Mouse (Mus musculus): ENCODE results near the gene Olfr971. TPM values are rescaled to one million over a fixed set of nuclear protein-coding genes. Genes with fewer than 3 reads are reported as not detected.
"Not testable (repeated sequence)": the region's sequence is repeated elsewhere in the genome, so short reads cannot be mapped to it uniquely, and the experiment has no call there.

Gene Olfr971
- not detected in 2 replicates for polyA plus RNA-seq (2015; fragmentation: Nextera tagmentation; extraction: Ambion mirVana)

- H3K9me3 ChIP-seq (replicated peaks); H3K36me3 ChIP-seq; H3K27ac ChIP-seq (replicated peaks); H3K4me2 ChIP-seq (replicated peaks); ATAC-seq (ENCODE audit: insufficient number of reproducible peaks, low FRiP score, low TSS enrichment, low read depth); H3K27me3 ChIP-seq; H3K4me3 ChIP-seq (replicated peaks); H3K4me1 ChIP-seq; H3K9ac ChIP-seq: not testable (repeated sequence)
- 84% methylated on average over 2 of the region's 2 CpGs for whole genome bisulfite sequencing
Measured at GRCm38 (mm10) chr9:39836576-39836975, at the start of gene Olfr971. Olfr971 (plus strand) TSS chr9:39836876.

DNA sequence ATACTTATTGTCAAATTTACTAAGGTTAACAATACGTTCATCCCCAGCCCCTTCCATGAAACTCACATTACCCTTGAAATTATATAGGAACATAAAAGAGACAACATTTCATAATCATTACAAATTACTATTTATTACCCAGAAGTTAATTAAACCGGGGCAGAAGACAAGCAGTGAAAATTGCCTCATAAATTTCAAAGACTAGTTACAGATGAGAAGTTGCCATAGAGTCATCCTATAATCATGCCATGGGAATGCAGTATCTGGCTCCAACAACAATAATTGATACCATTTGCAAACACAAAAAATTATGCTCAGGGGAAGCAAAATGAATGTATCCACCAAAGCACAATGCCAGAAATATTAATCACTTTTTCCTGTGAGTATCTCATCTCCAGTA lies 46.1 kb upstream of the Olfr971 start, which contains the start of gene Olfr969:
Olfr969 (plus strand) TSS at position 388 of the 400 bp plus-strand sequence.
- no peak within 1 kb of the TSS for H3K27ac ChIP-seq (replicated peaks)
- H3K9me3 ChIP-seq (replicated peaks), result no peaks in the 10 kb centered on the region
- no peak for ATAC-seq (ENCODE audit: insufficient number of reproducible peaks, low FRiP score, low TSS enrichment, low read depth)
- H3K9ac ChIP-seq, result no peak within 1 kb of the TSS
- no peaks in the 10 kb centered on the region for H3K36me3 ChIP-seq
- no peak within 1 kb of the TSS for H3K4me2 ChIP-seq (replicated peaks)
- H3K4me1 ChIP-seq, result no peaks in the 10 kb centered on the region
- WGBS, result 50% methylated on average over 2 of the region's 2 CpGs
- no peaks in the 10 kb centered on the region for H3K27me3 ChIP-seq
- no peak within 1 kb of the TSS for H3K4me3 ChIP-seq (replicated peaks)

DNA sequence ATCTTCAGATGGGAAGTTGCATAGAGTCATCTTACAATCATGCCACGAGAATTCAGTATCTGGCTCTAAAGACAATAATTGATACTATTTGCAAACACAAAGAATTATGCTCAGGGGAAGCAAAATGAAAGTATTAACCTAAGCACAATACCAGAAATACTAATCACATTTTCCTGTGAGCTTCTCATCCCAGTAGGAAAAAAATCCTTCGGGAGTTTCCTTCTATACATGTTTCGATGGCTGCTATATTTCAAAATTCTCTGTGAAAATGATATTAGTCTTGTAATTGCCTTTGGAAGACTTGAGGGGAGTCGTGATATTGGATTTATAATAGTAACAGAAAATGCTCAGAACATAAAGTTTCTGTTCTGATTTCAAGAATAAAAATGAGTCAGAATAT lies 28.1 kb upstream of the Olfr971 start, which contains the start of gene Olfr970:
Olfr970 (plus strand) TSS at position 301 of the 400 bp plus-strand sequence.
- no peak within 1 kb of the TSS for H3K27ac ChIP-seq (replicated peaks)
- H3K36me3 ChIP-seq, result no peaks in the 10 kb centered on the region
- H3K4me2 ChIP-seq (replicated peaks), result no peak within 1 kb of the TSS
- H3K4me1 ChIP-seq, result no peaks in the 10 kb centered on the region
- H3K9ac ChIP-seq, result no peak within 1 kb of the TSS
- H3K4me3 ChIP-seq (replicated peaks), result no peak within 1 kb of the TSS
- WGBS, result 72% methylated on average over 4 of the region's 4 CpGs
- no peaks in the 10 kb centered on the region for H3K9me3 ChIP-seq (replicated peaks)
- no peaks in the 10 kb centered on the region for H3K27me3 ChIP-seq
- no peak for ATAC-seq (ENCODE audit: insufficient number of reproducible peaks, low FRiP score, low TSS enrichment, low read depth)

- no peaks in the 10 kb centered on the region for H3K27me3 ChIP-seq
- H3K36me3 ChIP-seq, result no peaks in the 10 kb centered on the region
- no peak within 1 kb of the TSS for H3K4me3 ChIP-seq (replicated peaks)
- H3K9ac ChIP-seq, result no peak within 1 kb of the TSS
- H3K4me1 ChIP-seq, result no peaks in the 10 kb centered on the region
- WGBS, result 71% methylated on average over 2 of the region's 2 CpGs
- ATAC-seq (ENCODE audit: insufficient number of reproducible peaks, low FRiP score, low TSS enrichment, low read depth), result no peak
- H3K9me3 ChIP-seq (replicated peaks), result no peaks in the 10 kb centered on the region
- H3K27ac ChIP-seq (replicated peaks), result no peak within 1 kb of the TSS
- H3K4me2 ChIP-seq (replicated peaks), result no peak within 1 kb of the TSS
Measured at GRCm38 (mm10) chr9:39866122-39866521, 29.4 kb downstream of the Olfr971 start, which contains the start of gene Olfr972. Olfr972 (plus strand) TSS chr9:39866422.

GRCm38 (mm10) chr9:39871986-39872385 lies 35.3 kb downstream of the Olfr971 start:
- not testable (repeated sequence) for H3K9ac ChIP-seq; H3K9me3 ChIP-seq (replicated peaks); H3K27ac ChIP-seq (replicated peaks); H3K36me3 ChIP-seq; H3K27me3 ChIP-seq; H3K4me2 ChIP-seq (replicated peaks); H3K4me1 ChIP-seq; ATAC-seq (ENCODE audit: insufficient number of reproducible peaks, low FRiP score, low TSS enrichment, low read depth); H3K4me3 ChIP-seq (replicated peaks)
- WGBS, result 70% methylated on average over 1 of the region's 1 CpGs

DNA sequence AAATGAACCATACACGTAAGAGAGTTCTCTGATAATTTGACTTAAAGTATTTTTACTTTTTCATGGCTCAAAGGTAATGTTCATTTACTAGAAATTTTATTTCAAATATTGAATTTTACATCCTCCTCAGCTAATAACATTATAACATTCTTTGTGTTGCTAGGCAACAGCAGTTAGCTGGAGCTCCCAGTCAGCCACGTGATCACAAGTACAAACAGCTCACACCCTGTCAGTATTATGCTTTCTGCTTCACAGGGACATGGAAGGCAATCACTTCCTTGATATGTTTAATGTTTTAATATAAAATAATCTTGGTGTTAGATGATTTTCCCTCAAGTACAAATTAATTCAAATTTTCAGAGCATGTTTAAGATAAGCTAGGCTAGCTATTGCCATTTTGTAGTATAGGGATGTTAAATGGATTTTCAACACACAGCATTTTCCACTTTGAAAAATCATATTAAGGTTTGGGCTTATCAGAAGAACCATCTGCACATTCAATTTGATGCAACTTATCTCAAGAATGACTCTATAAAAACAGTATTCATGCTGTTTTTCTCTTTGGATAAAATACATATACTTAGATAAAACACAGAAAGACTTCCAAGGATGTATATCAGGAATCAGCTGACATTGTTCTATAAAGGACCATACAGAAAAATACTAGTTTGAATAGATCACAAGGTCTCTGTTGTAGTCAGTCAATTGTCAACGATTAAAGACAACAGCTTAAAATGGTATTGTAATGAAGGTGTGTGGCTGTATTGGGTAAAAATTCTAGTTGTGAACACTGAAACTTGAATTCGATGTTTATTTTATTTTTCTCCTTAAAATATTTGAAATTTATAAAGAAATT lies 41.1 kb downstream of the Olfr971 start:
- H3K27ac ChIP-seq (replicated peaks); H3K9me3 ChIP-seq (replicated peaks); H3K36me3 ChIP-seq; H3K27me3 ChIP-seq; H3K4me3 ChIP-seq (replicated peaks); H3K4me1 ChIP-seq; H3K4me2 ChIP-seq (replicated peaks); H3K9ac ChIP-seq; ATAC-seq (ENCODE audit: insufficient number of reproducible peaks, low FRiP score, low TSS enrichment, low read depth): not testable (repeated sequence)
- no CpG with 5 or more reads among the region's 4 CpGs for WGBS

Other genes starting within 250 kb of the Olfr971 start
- gene AW551984, start 232.5 kb upstream of the Olfr971 start, polyA plus RNA-seq (2015; fragmentation: Nextera tagmentation; extraction: Ambion mirVana), result 87.5 and 106 TPM in 2 replicates
- not detected in 2 replicates for gene Olfr148, start 226.2 kb upstream of the Olfr971 start, polyA plus RNA-seq (2015; fragmentation: Nextera tagmentation; extraction: Ambion mirVana)
- not detected in 2 replicates for gene Olfr960, start 215.5 kb upstream of the Olfr971 start, polyA plus RNA-seq (2015; fragmentation: Nextera tagmentation; extraction: Ambion mirVana)
- 0.09 and 0.32 TPM in 2 replicates for gene Olfr961, start 191.8 kb upstream of the Olfr971 start, polyA plus RNA-seq (2015; fragmentation: Nextera tagmentation; extraction: Ambion mirVana)
- gene Olfr963, start 169.7 kb upstream of the Olfr971 start, polyA plus RNA-seq (2015; fragmentation: Nextera tagmentation; extraction: Ambion mirVana), result 0.09 TPM in 1 of 2 replicates, not detected in the other
- 0.05 TPM in 1 of 2 replicates, not detected in the other for gene Olfr149, start 129.8 kb upstream of the Olfr971 start, polyA plus RNA-seq (2015; fragmentation: Nextera tagmentation; extraction: Ambion mirVana)
- not detected in 2 replicates for gene Olfr965, start 125.5 kb upstream of the Olfr971 start, polyA plus RNA-seq (2015; fragmentation: Nextera tagmentation; extraction: Ambion mirVana)
- gene Olfr150, start 105.9 kb upstream of the Olfr971 start, polyA plus RNA-seq (2015; fragmentation: Nextera tagmentation; extraction: Ambion mirVana), result not detected in 2 replicates
- not detected in 2 replicates for gene Olfr967, start 90.6 kb upstream of the Olfr971 start, polyA plus RNA-seq (2015; fragmentation: Nextera tagmentation; extraction: Ambion mirVana)
- gene Olfr968, start 53.6 kb upstream of the Olfr971 start, polyA plus RNA-seq (2015; fragmentation: Nextera tagmentation; extraction: Ambion mirVana), result not detected in 2 replicates
- 0.23 and 0.24 TPM in 2 replicates for gene Olfr969, start 45.9 kb upstream of the Olfr971 start, polyA plus RNA-seq (2015; fragmentation: Nextera tagmentation; extraction: Ambion mirVana)
- gene Olfr970, start 28.0 kb upstream of the Olfr971 start, polyA plus RNA-seq (2015; fragmentation: Nextera tagmentation; extraction: Ambion mirVana), result 0.12 TPM in 1 of 2 replicates, not detected in the other
- 0.12 and 0.19 TPM in 2 replicates for gene Olfr972, start 29.5 kb downstream of the Olfr971 start, polyA plus RNA-seq (2015; fragmentation: Nextera tagmentation; extraction: Ambion mirVana)
- gene Olfr229, start 70.5 kb downstream of the Olfr971 start, polyA plus RNA-seq (2015; fragmentation: Nextera tagmentation; extraction: Ambion mirVana), result not detected in 2 replicates
- gene Olfr974, start 100.6 kb downstream of the Olfr971 start, polyA plus RNA-seq (2015; fragmentation: Nextera tagmentation; extraction: Ambion mirVana), result 0.20 TPM in 1 of 2 replicates, not detected in the other
- gene Olfr975, start 115.2 kb downstream of the Olfr971 start, polyA plus RNA-seq (2015; fragmentation: Nextera tagmentation; extraction: Ambion mirVana), result 0.05 TPM in 1 of 2 replicates, not detected in the other
- gene Olfr976, start 124.3 kb downstream of the Olfr971 start, polyA plus RNA-seq (2015; fragmentation: Nextera tagmentation; extraction: Ambion mirVana), result 0.09 TPM in 1 of 2 replicates, not detected in the other
- gene Olfr978, start 155.2 kb downstream of the Olfr971 start, polyA plus RNA-seq (2015; fragmentation: Nextera tagmentation; extraction: Ambion mirVana), result not detected in 2 replicates
- gene Olfr979, start 166.6 kb downstream of the Olfr971 start, polyA plus RNA-seq (2015; fragmentation: Nextera tagmentation; extraction: Ambion mirVana), result 0.11 TPM in 1 of 2 replicates, not detected in the other
- gene Olfr980, start 172.7 kb downstream of the Olfr971 start, polyA plus RNA-seq (2015; fragmentation: Nextera tagmentation; extraction: Ambion mirVana), result not detected in 2 replicates
- 0.26 TPM in 1 of 2 replicates, not detected in the other for gene Olfr981, start 184.6 kb downstream of the Olfr971 start, polyA plus RNA-seq (2015; fragmentation: Nextera tagmentation; extraction: Ambion mirVana)
- gene Olfr982, start 237.0 kb downstream of the Olfr971 start, polyA plus RNA-seq (2015; fragmentation: Nextera tagmentation; extraction: Ambion mirVana), result not detected in 2 replicates

Data from embryonic facial prominence, embryonic 15.5 days (tissue).